ENCODE assay signal across 9 mouse cellular contexts in genomic region chr17:5911591-5911990, GRCm38 (mm10). TPM values are rescaled to one million over a fixed set of nuclear protein-coding genes. Genes with fewer than 3 reads are reported as not detected.
DNase-seq lines count a peak whose midpoint lies in the region; ATAC-seq and TF ChIP-seq lines count a peak whose summit lies in the region.
"Had no signal": no experiment of that assay in that cellular context is flagged by ENCODE, and none has a peak within 500 bp of the region (broad histone marks: within the 10 kb centered on the region; RNA-seq: fewer than 3 reads in every experiment).

No protein-coding gene starts in this region.

- H3K4me1 ChIP-seq in lung, adult 2 months (ENCODE audit: control insufficient read depth, insufficient read depth, low read length) = no peaks in the 10 kb centered on the region

- 70% methylated on average over 12 of the region's 12 CpGs for WGBS in lung, adult 2 months

- no peak for TF ChIP-seq CTCF in lung, adult 2 months (IDR thresholded peaks at IDR 0.05; ENCODE audit: insufficient read depth, low read length)
- no peak for TF ChIP-seq CTCF in left cerebral cortex, adult 2 months (IDR thresholded peaks at IDR 0.05)

- no peak overlapping the region for H3K4me3 ChIP-seq in lung, adult 2 months (replicated peaks; ENCODE audit: extremely low read depth, low read depth, low read length)
- no peak overlapping the region for H3K4me3 ChIP-seq in left cerebral cortex, adult 2 months
- H3K4me3 ChIP-seq: megakaryocyte, embryonic 14.5 days had no signal

- TF ChIP-seq POLR2A in lung, adult 2 months (IDR thresholded peaks at IDR 0.05; ENCODE audit: borderline replicate concordance, extremely low read depth, low read depth, low read length) = no peak

- no peak for ATAC-seq in CD4-positive, CD25-positive, alpha-beta regulatory T cell, adult 4 months

- peak overlapping the region; percentile 42; the same call in 1 of the 2 replicates for H3K27ac ChIP-seq in left cerebral cortex, adult 2 months

- DNase-seq in lung, postnatal 10 days = peak; percentile 31
- no peak for DNase-seq in lung, adult 2 months
- peak; percentile 42 to 59 for DNase-seq in frontal cortex, postnatal 14 days (ENCODE audit: low spot score in 2 of 2)
- peak; percentile 39 to 48 for DNase-seq in left cerebral cortex, adult 2 months (ENCODE audit: extremely low spot score in 1 of 2, low spot score in 2 of 2)
- DNase-seq in right cerebral cortex, adult 18-20 months = peak; percentile 70
- DNase-seq in heart, adult 18-20 months = no peak
- DNase-seq: adrenal gland, adult 2 months had no signal

- intact Hi-C loops in left cerebral cortex, adult 2 months (cut with DNase I) = no loop called here

RNA-seq across cellular contexts. Expression of gene Synj2, which starts 29.5 kb away (rescaled TPM):
- polyA plus RNA-seq in lung, adult 2 months (2012; rRNA removed) = 7.1 and 10.9 TPM in 2 replicates
- 100 to 1,000 TPM; 130 to 132 TPM for total RNA-seq in left cerebral cortex, adult 2 months (2021)
- total RNA-seq in heart, adult 18-20 months (2021) = 10 to 100 TPM; 45.2 to 58.1 TPM
- 10 to 100 TPM; 11.3 to 19.9 TPM for polyA plus RNA-seq in CD4-positive, CD25-positive, alpha-beta regulatory T cell, adult 4 months (2017; shearing (Covaris generic))

Comparison
In these comparisons a context has a peak if more than half of its experiments do, and no peak if none do; other contexts are left out.
1. DNase-seq: peak in lung, postnatal 10 days (single experiment), frontal cortex, postnatal 14 days (2 of 2), left cerebral cortex, adult 2 months (2 of 2) and right cerebral cortex, adult 18-20 months (single experiment); none in lung, adult 2 months (single experiment) and heart, adult 18-20 months (0 of 2).